Mouse (Mus musculus) cerebellum, postnatal 4 days (tissue): ENCODE data around the gene Gnb5.
A peak's percentile ranks its signal among the peaks of the same experiment; 100 is the strongest.

Experiments used
- DNase-seq, 2 experiments: peaks; one replicate each; pipeline ENCODE4 v3.0.0; 2022; ENCODE audit warnings: low spot score in 2 of 2, mixed read lengths in 1 of 2

The Gnb5 gene

GRCm38 (mm10) chr9:75306126-75306898, at the start of gene Gnb5:
Gnb5 (plus strand) TSS chr9:75306288.
- DNase-seq: peak in 1 of 2 experiments; percentile 38

- no peak for DNase-seq
Measured at GRCm38 (mm10) chr9:75258792-75259191, 47.3 kb upstream of the Gnb5 start.

GRCm38 (mm10) chr9:75259656-75260055, 46.4 kb upstream of the Gnb5 start:
- DNase-seq: no peak

- DNase-seq: no peak
Measured at GRCm38 (mm10) chr9:75261332-75261872, 44.7 kb upstream of the Gnb5 start.

- no peak for DNase-seq
Measured at GRCm38 (mm10) chr9:75262235-75262826, 43.8 kb upstream of the Gnb5 start.

GRCm38 (mm10) chr9:75264008-75264718, 41.9 kb upstream of the Gnb5 start:
- DNase-seq: no peak

GRCm38 (mm10) chr9:75267147-75267546, 38.9 kb upstream of the Gnb5 start:
- no peak for DNase-seq

- DNase-seq: no peak
Measured at GRCm38 (mm10) chr9:75270382-75270781, 35.7 kb upstream of the Gnb5 start.

GRCm38 (mm10) chr9:75271539-75271938, 34.5 kb upstream of the Gnb5 start:
- no peak for DNase-seq

- DNase-seq: no peak
Measured at GRCm38 (mm10) chr9:75273646-75274045, 32.4 kb upstream of the Gnb5 start.

GRCm38 (mm10) chr9:75274486-75274885, 31.6 kb upstream of the Gnb5 start:
- DNase-seq: no peak

- DNase-seq: no peak
Measured at GRCm38 (mm10) chr9:75275051-75275450, 31.0 kb upstream of the Gnb5 start.

- DNase-seq: peak in 1 of 2 experiments; percentile 43
Measured at GRCm38 (mm10) chr9:75280814-75281213, 25.3 kb upstream of the Gnb5 start.

GRCm38 (mm10) chr9:75282179-75282578, 23.9 kb upstream of the Gnb5 start:
- DNase-seq: no peak

- DNase-seq: peak in 1 of 2 experiments; percentile 52
Measured at GRCm38 (mm10) chr9:75282830-75283229, 23.3 kb upstream of the Gnb5 start.

GRCm38 (mm10) chr9:75283636-75284035, 22.5 kb upstream of the Gnb5 start:
- DNase-seq: no peak

- no peak for DNase-seq
Measured at GRCm38 (mm10) chr9:75285363-75285762, 20.7 kb upstream of the Gnb5 start.

GRCm38 (mm10) chr9:75287636-75288035, 18.5 kb upstream of the Gnb5 start:
- no peak for DNase-seq

- no peak for DNase-seq
Measured at GRCm38 (mm10) chr9:75289545-75289944, 16.5 kb upstream of the Gnb5 start.

GRCm38 (mm10) chr9:75299342-75299741, 6.7 kb upstream of the Gnb5 start:
- no peak for DNase-seq

GRCm38 (mm10) chr9:75303033-75303432, 3.1 kb upstream of the Gnb5 start:
- no peak for DNase-seq

- no peak for DNase-seq
Measured at GRCm38 (mm10) chr9:75303701-75304261, 2.3 kb upstream of the Gnb5 start.
